7 mouse cellular contexts compared by ENCODE assay signal in the genomic region with DNA sequence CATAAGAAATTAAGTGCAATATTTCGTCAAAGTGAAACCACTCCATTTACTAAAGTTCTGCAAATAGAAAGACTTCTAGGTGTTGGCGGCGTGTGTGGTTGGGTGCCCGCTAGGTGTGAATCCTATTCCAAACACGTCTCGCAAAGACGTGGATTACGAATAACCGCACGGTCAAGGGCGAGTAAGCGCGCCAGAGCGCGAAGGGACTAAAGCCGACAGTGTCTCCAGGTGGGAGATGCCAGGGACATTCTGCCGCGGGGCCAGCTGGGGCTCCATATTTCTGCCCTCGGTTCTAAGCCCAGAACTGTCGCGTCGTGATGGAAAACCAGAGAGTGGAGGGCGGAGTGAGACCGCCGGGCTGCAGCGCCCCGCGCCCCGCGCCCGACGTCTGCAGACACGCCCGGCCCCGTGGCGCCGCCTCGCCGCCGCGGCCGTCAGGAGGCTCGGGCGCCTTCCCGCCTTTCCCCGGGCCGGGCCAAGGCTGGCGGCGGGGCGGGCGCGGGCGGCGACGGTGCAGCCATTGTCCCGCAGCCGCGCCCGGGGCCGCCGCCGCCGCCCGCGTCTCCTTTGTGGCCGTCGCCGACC. TPM values are rescaled to one million over a fixed set of nuclear protein-coding genes. Genes with fewer than 3 reads are reported as not detected.
A peak's percentile ranks its signal among the peaks of the same experiment; 100 is the strongest.
DNase-seq lines count a peak whose midpoint lies in the region; ATAC-seq lines count a peak whose summit lies in the region.

No protein-coding gene starts in this region.

- peak; percentile 66 for DNase-seq in MN1 (ENCODE audit: low spot score)
- peak; percentile 51 for DNase-seq in cerebellum, adult 11-12 months
- DNase-seq in hindbrain, embryonic 11.5 days (ENCODE audit: low spot score): peak; percentile 73
- DNase-seq in layer of hippocampus, postnatal 25 days (ENCODE audit: extremely low spot score in 1 of 2, low spot score in 1 of 2): peak; percentile 16 to 31
- DNase-seq in lung, postnatal 25 days (ENCODE audit: low spot score): peak; percentile 38
- peak; percentile 49 for DNase-seq in right cerebral cortex, postnatal 10 days (ENCODE audit: low spot score in 2 of 2)

- ATAC-seq in forebrain, embryonic 15.5 days (replicated peaks): peak; percentile 74
- ATAC-seq in hindbrain, embryonic 11.5 days (ENCODE audit: low FRiP score): peak; percentile 59; the same call in 1 of the 2 replicates

- peaks cover 21% of the 10 kb centered on the region for H3K4me1 ChIP-seq in forebrain, embryonic 15.5 days
- H3K4me1 ChIP-seq in hindbrain, embryonic 11.5 days (replicated peaks; ENCODE audit: control insufficient read depth, insufficient read depth, low read length): no peaks in the 10 kb centered on the region

- peak overlapping the region; percentile 90 for H3K27ac ChIP-seq in forebrain, embryonic 15.5 days (replicated peaks)
- H3K27ac ChIP-seq in hindbrain, embryonic 11.5 days (ENCODE audit: low read depth, low read length): peak overlapping the region; percentile 79

- no peaks in the 10 kb centered on the region for H3K27me3 ChIP-seq in forebrain, embryonic 15.5 days
- no peaks in the 10 kb centered on the region; the same call in 1 of the 2 replicates for H3K27me3 ChIP-seq in hindbrain, embryonic 11.5 days (ENCODE audit: control insufficient read depth, insufficient read depth, low read length)

- WGBS in forebrain, embryonic 15.5 days: under 1% methylated on average over 59 of the region's 68 CpGs
- under 1% methylated on average over 48 of the region's 68 CpGs for WGBS in hindbrain, embryonic 11.5 days

- peak overlapping the region; percentile 69 for H3K4me2 ChIP-seq in forebrain, embryonic 15.5 days (replicated peaks)
- H3K4me2 ChIP-seq in hindbrain, embryonic 11.5 days (replicated peaks; ENCODE audit: low read depth, low read length): peak overlapping the region; percentile 60

- H3K9ac ChIP-seq in forebrain, embryonic 15.5 days (replicated peaks): peak overlapping the region; percentile 64
- H3K9ac ChIP-seq in hindbrain, embryonic 11.5 days (ENCODE audit: low read depth, low read length): peak overlapping the region; percentile 84

- no peaks in the 10 kb centered on the region for H3K9me3 ChIP-seq in forebrain, embryonic 15.5 days
- H3K9me3 ChIP-seq in hindbrain, embryonic 11.5 days (ENCODE audit: control insufficient read depth, low read length): no peaks in the 10 kb centered on the region

- H3K4me3 ChIP-seq in forebrain, embryonic 15.5 days: peak overlapping the region; percentile 87
- H3K4me3 ChIP-seq in hindbrain, embryonic 11.5 days (ENCODE audit: low read depth, low read length): peak overlapping the region; percentile 65

- no peaks in the 10 kb centered on the region for H3K36me3 ChIP-seq in forebrain, embryonic 15.5 days
- H3K36me3 ChIP-seq in hindbrain, embryonic 11.5 days (ENCODE audit: control insufficient read depth, insufficient read depth, low read length): no peaks in the 10 kb centered on the region

RNA-seq across cellular contexts. Expression of a gene that starts 0.9 kb away (rescaled TPM):
- 16.1 and 17.8 TPM in 2 replicates for polyA plus RNA-seq in forebrain, embryonic 15.5 days (2015; fragmentation: Nextera tagmentation; extraction: Ambion mirVana)
- 8.1 and 11.5 TPM in 2 replicates for polyA plus RNA-seq in hindbrain, embryonic 11.5 days (2014; fragmentation: Nextera tagmentation; extraction: Ambion mirVana)
- 1 to 10 TPM; 4.1 to 5.6 TPM for total RNA-seq in layer of hippocampus, postnatal 25 days (2021)

RNA-seq across cellular contexts. Expression of a gene that starts 41.6 kb away (rescaled TPM):
- 28.7 and 29.1 TPM in 2 replicates for polyA plus RNA-seq in forebrain, embryonic 15.5 days (2015; fragmentation: Nextera tagmentation; extraction: Ambion mirVana)
- polyA plus RNA-seq in hindbrain, embryonic 11.5 days (2014; fragmentation: Nextera tagmentation; extraction: Ambion mirVana): 42.7 and 45.2 TPM in 2 replicates
- total RNA-seq in layer of hippocampus, postnatal 25 days (2021): 10 to 100 TPM; 30.5 to 33.9 TPM

RNA-seq across cellular contexts. Expression of a gene that starts 41.9 kb away (rescaled TPM):
- 434 and 436 TPM in 2 replicates for polyA plus RNA-seq in forebrain, embryonic 15.5 days (2015; fragmentation: Nextera tagmentation; extraction: Ambion mirVana)
- polyA plus RNA-seq in hindbrain, embryonic 11.5 days (2014; fragmentation: Nextera tagmentation; extraction: Ambion mirVana): 505 and 518 TPM in 2 replicates
- total RNA-seq in layer of hippocampus, postnatal 25 days (2021): 100 to 1,000 TPM; 111 to 133 TPM

Comparison
In these comparisons a context has a peak if more than half of its experiments do, and no peak if none do; other contexts are left out.
1. Peak in every context shown above with its lines: DNase-seq, ATAC-seq, H3K4me3 ChIP-seq and H3K27ac ChIP-seq.